Mouse (Mus musculus): ENCODE measurements around the gene Tmem136. TPM values are rescaled to one million over a fixed set of nuclear protein-coding genes. Genes with fewer than 3 reads are reported as not detected.

Gene Tmem136
- 5.1 and 5.2 TPM in 2 replicates for total RNA-seq (2012; rRNA removed)

DNA sequence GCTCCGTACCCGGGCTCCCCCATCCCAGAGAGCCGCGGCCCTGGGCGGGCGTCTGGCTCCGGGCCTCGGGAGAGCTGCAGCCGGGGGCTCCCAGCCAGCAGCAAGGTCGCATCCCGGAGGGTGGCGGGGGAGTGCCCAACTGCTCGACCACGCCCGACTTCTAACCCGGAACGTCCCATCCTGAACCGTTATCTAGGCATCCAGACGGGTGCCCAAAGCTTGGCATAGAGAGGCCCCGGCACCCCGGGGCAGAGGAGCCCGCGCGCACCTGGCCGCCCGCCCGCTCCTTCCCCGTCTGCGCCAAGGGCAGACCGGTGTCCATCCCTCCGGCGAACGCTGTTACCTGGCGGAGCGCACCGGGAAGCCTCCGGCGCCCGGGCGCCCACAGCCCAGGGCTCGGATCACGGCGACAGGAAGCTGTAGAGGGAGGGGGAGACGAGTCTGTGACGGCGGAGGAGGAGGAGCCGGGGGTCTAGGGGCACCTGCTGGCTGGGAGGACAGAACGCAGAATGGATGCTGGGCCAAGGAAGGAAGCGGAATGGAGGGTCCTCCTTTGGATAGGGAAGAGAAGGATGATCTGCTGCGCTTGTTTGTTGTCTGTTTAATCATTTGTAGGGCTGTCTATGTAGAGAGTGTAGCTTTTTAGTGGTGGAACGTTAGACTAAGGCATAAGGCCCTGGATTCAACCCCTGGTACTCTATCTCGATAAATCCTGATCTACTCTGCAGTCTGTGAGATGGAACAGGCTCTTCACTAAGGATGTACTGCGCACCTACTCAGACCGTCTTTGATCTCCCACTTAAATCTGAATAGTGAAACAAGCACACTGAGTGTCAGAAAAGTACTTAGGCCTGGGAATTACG, at the start of gene Tmem136:
Tmem136 (minus strand) TSS at position 437 of the 863 bp plus-strand sequence.
- peak; percentile 67 for DNase-seq (ENCODE audit: low read depth, low spot score)
- TF ChIP-seq CHD2 (IDR thresholded peaks at IDR 0.05; ENCODE audit: low read depth, low read length) (no peak), HCFC1 (IDR thresholded peaks at IDR 0.05; ENCODE audit: borderline replicate concordance, insufficient read depth, low read length) (peak; percentile 61; the same call in 1 of the 2 replicates), ZNF384 (IDR thresholded peaks at IDR 0.05; ENCODE audit: low read depth, low read length) (no peak), MAFK (IDR thresholded peaks at IDR 0.05; ENCODE audit: insufficient read depth, low read depth, low read length) (no peak), ZC3H11A (IDR thresholded peaks at IDR 0.05; ENCODE audit: borderline replicate concordance, low read depth, low read length) (no peak)
- H3K9me3 ChIP-seq (ENCODE audit: control insufficient read depth, insufficient read depth, low read depth, low read length): no peaks in the 10 kb centered on the region
- H3K27ac ChIP-seq (ENCODE audit: insufficient read depth, low read depth, low read length, poor library complexity, severe bottlenecking): no peak within 1 kb of the TSS
- peak within 1 kb of the TSS; percentile 70 to 94 for H3K4me3 ChIP-seq (ENCODE audit: insufficient read depth in 1 of 2, low read depth in 1 of 2, low read length in 2 of 2, poor library complexity in 1 of 2, severe bottlenecking in 1 of 2)
- H3K9ac ChIP-seq (ENCODE audit: insufficient read depth, low read depth, low read length, poor library complexity, severe bottlenecking): peak within 1 kb of the TSS; percentile 64
- peaks cover 0 to 2% of the 10 kb centered on the region in 2 experiments; a peak in 1 of 4 replicates for H3K4me1 ChIP-seq (ENCODE audit: control insufficient read depth in 2 of 2, insufficient read depth in 2 of 2, low read length in 2 of 2, poor library complexity in 1 of 2)
- H3K36me3 ChIP-seq (ENCODE audit: control insufficient read depth, insufficient read depth, low read length, poor library complexity, severe bottlenecking): peaks cover 3% of the 10 kb centered on the region; the same call in 1 of the 2 replicates
- in situ Hi-C loops (cut with MboI; ENCODE audit: low sequenced_read_pairs in 2 of 2, unreplicated experiment in 2 of 2): no loop called here

GRCm38 (mm10) chr9:43155960-43156359, 39.6 kb upstream of the Tmem136 start:
- Histone ChIP-seq H3K4me3 (ENCODE audit: insufficient read depth in 1 of 2, low read depth in 1 of 2, low read length in 2 of 2, poor library complexity in 1 of 2, severe bottlenecking in 1 of 2) (no peak overlapping the region), H3K36me3 (ENCODE audit: control insufficient read depth, insufficient read depth, low read length, poor library complexity, severe bottlenecking) (no peaks in the 10 kb centered on the region), H3K9ac (ENCODE audit: insufficient read depth, low read depth, low read length, poor library complexity, severe bottlenecking) (no peak overlapping the region), H3K4me1 (ENCODE audit: control insufficient read depth in 2 of 2, insufficient read depth in 2 of 2, low read length in 2 of 2, poor library complexity in 1 of 2) (peaks cover 0 to 2% of the 10 kb centered on the region in 2 experiments; a peak in 1 of 4 replicates), H3K9me3 (ENCODE audit: control insufficient read depth, insufficient read depth, low read depth, low read length) (no peaks in the 10 kb centered on the region), H3K27ac (ENCODE audit: insufficient read depth, low read depth, low read length, poor library complexity, severe bottlenecking) (no peak overlapping the region)
- no peak for DNase-seq (ENCODE audit: low read depth, low spot score)
- TF ChIP-seq HCFC1 (IDR thresholded peaks at IDR 0.05; ENCODE audit: borderline replicate concordance, insufficient read depth, low read length) (no peak), MAFK (IDR thresholded peaks at IDR 0.05; ENCODE audit: insufficient read depth, low read depth, low read length) (no peak), CHD2 (IDR thresholded peaks at IDR 0.05; ENCODE audit: low read depth, low read length) (no peak), ZNF384 (IDR thresholded peaks at IDR 0.05; ENCODE audit: low read depth, low read length) (no peak), ZC3H11A (IDR thresholded peaks at IDR 0.05; ENCODE audit: borderline replicate concordance, low read depth, low read length) (no peak)
- in situ Hi-C loops (cut with MboI; ENCODE audit: low sequenced_read_pairs in 2 of 2, unreplicated experiment in 2 of 2): no loop called here

DNA sequence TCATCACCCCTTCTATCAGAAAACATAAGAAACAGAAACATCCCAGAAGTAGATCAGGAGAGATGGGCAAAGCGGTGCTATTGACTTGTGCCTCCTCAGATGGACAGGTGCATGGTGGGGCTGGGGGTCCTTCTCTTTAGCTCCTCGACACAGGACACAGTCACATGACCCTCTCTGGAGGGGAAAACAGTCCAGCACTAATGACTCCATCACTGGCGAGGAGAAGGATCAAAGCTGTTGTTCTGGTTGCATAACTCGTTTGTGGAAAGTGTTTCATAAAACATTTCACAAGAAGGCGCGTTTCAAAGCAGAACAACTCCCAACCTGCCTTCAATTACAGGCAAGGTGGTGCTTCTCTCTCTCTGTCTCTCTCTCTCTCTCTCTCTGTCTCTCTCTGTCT, 35.4 kb upstream of the Tmem136 start:
- in situ Hi-C loops (cut with MboI; ENCODE audit: low sequenced_read_pairs in 2 of 2, unreplicated experiment in 2 of 2): no loop called here
- H3K36me3 ChIP-seq (ENCODE audit: control insufficient read depth, insufficient read depth, low read length, poor library complexity, severe bottlenecking): no peaks in the 10 kb centered on the region
- H3K27ac ChIP-seq (ENCODE audit: insufficient read depth, low read depth, low read length, poor library complexity, severe bottlenecking): no peak overlapping the region
- H3K9ac ChIP-seq (ENCODE audit: insufficient read depth, low read depth, low read length, poor library complexity, severe bottlenecking): no peak overlapping the region
- no peaks in the 10 kb centered on the region for H3K9me3 ChIP-seq (ENCODE audit: control insufficient read depth, insufficient read depth, low read depth, low read length)
- H3K4me1 ChIP-seq (ENCODE audit: control insufficient read depth in 2 of 2, insufficient read depth in 2 of 2, low read length in 2 of 2, poor library complexity in 1 of 2): peaks cover 0 to 2% of the 10 kb centered on the region in 2 experiments; a peak in 1 of 4 replicates
- no peak overlapping the region for H3K4me3 ChIP-seq (ENCODE audit: insufficient read depth in 1 of 2, low read depth in 1 of 2, low read length in 2 of 2, poor library complexity in 1 of 2, severe bottlenecking in 1 of 2)
- DNase-seq (ENCODE audit: low read depth, low spot score): no peak
- no peak for TF ChIP-seq ZNF384 (IDR thresholded peaks at IDR 0.05; ENCODE audit: low read depth, low read length)
- no peak for TF ChIP-seq HCFC1 (IDR thresholded peaks at IDR 0.05; ENCODE audit: borderline replicate concordance, insufficient read depth, low read length)
- TF ChIP-seq ZC3H11A (IDR thresholded peaks at IDR 0.05; ENCODE audit: borderline replicate concordance, low read depth, low read length): no peak
- TF ChIP-seq MAFK (IDR thresholded peaks at IDR 0.05; ENCODE audit: insufficient read depth, low read depth, low read length): no peak
- TF ChIP-seq CHD2 (IDR thresholded peaks at IDR 0.05; ENCODE audit: low read depth, low read length): no peak

- no peak for DNase-seq (ENCODE audit: low read depth, low spot score)
- no peaks in the 10 kb centered on the region for H3K36me3 ChIP-seq (ENCODE audit: control insufficient read depth, insufficient read depth, low read length, poor library complexity, severe bottlenecking)
- H3K27ac ChIP-seq (ENCODE audit: insufficient read depth, low read depth, low read length, poor library complexity, severe bottlenecking): no peak overlapping the region
These were observed 34.6 kb upstream of the Tmem136 start for GRCm38 (mm10) chr9:43150957-43151356.

More at GRCm38 (mm10) chr9:43150957-43151356, 34.6 kb upstream of the Tmem136 start:
- H3K9me3 ChIP-seq (ENCODE audit: control insufficient read depth, insufficient read depth, low read depth, low read length): no peaks in the 10 kb centered on the region
- no peak overlapping the region for H3K9ac ChIP-seq (ENCODE audit: insufficient read depth, low read depth, low read length, poor library complexity, severe bottlenecking)
- peaks cover 0 to 2% of the 10 kb centered on the region in 2 experiments; a peak in 1 of 4 replicates for H3K4me1 ChIP-seq (ENCODE audit: control insufficient read depth in 2 of 2, insufficient read depth in 2 of 2, low read length in 2 of 2, poor library complexity in 1 of 2)
- in situ Hi-C loops (cut with MboI; ENCODE audit: low sequenced_read_pairs in 2 of 2, unreplicated experiment in 2 of 2): no loop called here
- TF ChIP-seq MAFK (IDR thresholded peaks at IDR 0.05; ENCODE audit: insufficient read depth, low read depth, low read length): no peak
- no peak for TF ChIP-seq CHD2 (IDR thresholded peaks at IDR 0.05; ENCODE audit: low read depth, low read length)
- no peak for TF ChIP-seq HCFC1 (IDR thresholded peaks at IDR 0.05; ENCODE audit: borderline replicate concordance, insufficient read depth, low read length)
- no peak for TF ChIP-seq ZNF384 (IDR thresholded peaks at IDR 0.05; ENCODE audit: low read depth, low read length)
- no peak for TF ChIP-seq ZC3H11A (IDR thresholded peaks at IDR 0.05; ENCODE audit: borderline replicate concordance, low read depth, low read length)
- no peak overlapping the region for H3K4me3 ChIP-seq (ENCODE audit: insufficient read depth in 1 of 2, low read depth in 1 of 2, low read length in 2 of 2, poor library complexity in 1 of 2, severe bottlenecking in 1 of 2)

All from ES-E14 (cell line).